Mouse (Mus musculus) megakaryocyte, embryonic 14.5 days (primary cell): ENCODE data around the gene Mettl7a2. TPM values are rescaled to one million over a fixed set of nuclear protein-coding genes. Genes with fewer than 3 reads are reported as not detected.
"Not testable (repeated sequence)": the region's sequence is repeated elsewhere in the genome, so short reads cannot be mapped to it uniquely, and the experiment has no call there.

ENCODE experiments used
- H3K27me3 ChIP-seq: replicated peaks from 2 replicates; pipeline ENCODE3; 2012; ENCODE audit warnings: inconsistent platforms
- H3K36me3 ChIP-seq: replicated peaks from 2 replicates; pipeline ENCODE3; 2012; ENCODE audit warnings: low read length, inconsistent platforms, mixed read lengths
- H3K4me1 ChIP-seq: 2 replicates; pipeline ENCODE4 v1.6.1; 2012; ENCODE audit warnings: inconsistent platforms
- H3K4me3 ChIP-seq: replicated peaks from 2 replicates; pipeline ENCODE3; 2012; ENCODE audit warnings: moderate library complexity, mild to moderate bottlenecking, inconsistent platforms
- H3K9me3 ChIP-seq: 2 replicates; pipeline ENCODE4 v1.6.1; 2012; ENCODE audit warnings: inconsistent platforms
- FLI1 ChIP-seq: IDR thresholded peaks from 2 replicates; pipeline ENCODE4 v1.6.1; 2012; ENCODE audit warnings: low read length, inconsistent platforms, mixed read lengths
- GATA1 ChIP-seq: IDR thresholded peaks from 3 replicates; pipeline ENCODE4 v1.6.1; 2012; ENCODE audit warnings: mixed read lengths, low read length, inconsistent platforms, borderline replicate concordance
- polyA plus RNA-seq: library from polyadenylated mRNA; stranded (reverse); fragments of >175 nt; gene quantifications from 2 replicates; pipeline ENCODE4 v1.2.3, GENCODE M21; 2012; ENCODE audit warnings: low replicate concordance; ENCODE audit not compliant: insufficient read depth

The Mettl7a2 gene
- polyA plus RNA-seq, 1 experiment = not detected

DNA sequence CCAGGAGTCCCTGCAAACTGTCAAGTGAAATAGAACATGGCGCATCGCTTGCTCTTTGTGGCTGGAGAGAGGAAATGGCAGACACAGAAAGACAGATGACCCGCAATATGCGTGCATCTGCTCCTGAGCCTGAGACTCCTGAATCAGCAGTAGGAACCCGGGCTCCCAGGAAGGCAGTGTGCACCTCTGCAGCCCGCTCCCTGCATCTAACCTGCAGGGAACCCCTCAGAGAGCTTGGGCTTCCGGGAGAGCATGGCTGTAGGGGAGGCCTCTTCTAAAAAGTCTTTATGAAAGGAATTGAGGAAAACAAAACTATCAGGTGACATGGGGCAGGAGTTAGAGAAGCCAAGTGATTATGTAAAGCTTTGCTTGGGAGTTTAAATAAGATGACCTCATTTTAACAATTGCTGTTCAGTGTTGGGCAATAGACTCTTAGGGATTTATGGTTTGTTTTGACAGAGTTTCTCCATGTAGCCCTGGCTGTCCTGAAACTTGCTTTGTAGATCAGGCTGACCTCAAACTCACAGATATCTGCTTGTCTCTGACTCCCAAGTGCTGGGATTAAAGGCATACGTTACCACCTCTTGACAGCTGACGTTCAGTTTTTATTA, 32.6 kb upstream of the Mettl7a2 start:
- Histone ChIP-seq H3K36me3 (no peaks in the 10 kb centered on the region), H3K4me3 (no peak overlapping the region), H3K27me3 (peaks cover 2% of the 10 kb centered on the region), H3K9me3 (no peaks in the 10 kb centered on the region), H3K4me1 (peaks cover 27% of the 10 kb centered on the region)
- no peak for TF ChIP-seq FLI1
- no peak for TF ChIP-seq GATA1

DNA sequence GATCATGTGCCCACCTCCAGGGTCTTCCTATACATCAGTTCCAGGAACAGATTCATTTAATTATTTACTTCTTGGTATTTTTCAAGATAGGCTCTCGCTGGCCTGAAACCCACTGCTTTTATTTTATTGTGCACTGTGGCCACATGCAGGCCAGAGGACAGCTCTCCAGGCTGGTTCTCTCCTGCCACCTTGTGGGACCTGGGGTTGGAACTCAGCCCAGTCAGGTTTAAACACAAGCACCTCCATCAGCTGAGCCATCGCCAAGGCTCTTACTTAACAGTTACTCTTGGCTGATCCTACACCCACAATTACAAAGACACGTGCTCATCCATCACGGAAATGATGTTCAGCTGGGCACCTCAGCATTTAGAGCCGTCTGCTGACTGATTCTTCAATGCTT, 31.9 kb upstream of the Mettl7a2 start:
- peaks cover 27% of the 10 kb centered on the region for H3K4me1 ChIP-seq
- no peak overlapping the region for H3K4me3 ChIP-seq
- peaks cover 6% of the 10 kb centered on the region for H3K27me3 ChIP-seq
- no peaks in the 10 kb centered on the region for H3K9me3 ChIP-seq
- H3K36me3 ChIP-seq = no peaks in the 10 kb centered on the region
- TF ChIP-seq FLI1 (no peak), GATA1 (no peak)

DNA sequence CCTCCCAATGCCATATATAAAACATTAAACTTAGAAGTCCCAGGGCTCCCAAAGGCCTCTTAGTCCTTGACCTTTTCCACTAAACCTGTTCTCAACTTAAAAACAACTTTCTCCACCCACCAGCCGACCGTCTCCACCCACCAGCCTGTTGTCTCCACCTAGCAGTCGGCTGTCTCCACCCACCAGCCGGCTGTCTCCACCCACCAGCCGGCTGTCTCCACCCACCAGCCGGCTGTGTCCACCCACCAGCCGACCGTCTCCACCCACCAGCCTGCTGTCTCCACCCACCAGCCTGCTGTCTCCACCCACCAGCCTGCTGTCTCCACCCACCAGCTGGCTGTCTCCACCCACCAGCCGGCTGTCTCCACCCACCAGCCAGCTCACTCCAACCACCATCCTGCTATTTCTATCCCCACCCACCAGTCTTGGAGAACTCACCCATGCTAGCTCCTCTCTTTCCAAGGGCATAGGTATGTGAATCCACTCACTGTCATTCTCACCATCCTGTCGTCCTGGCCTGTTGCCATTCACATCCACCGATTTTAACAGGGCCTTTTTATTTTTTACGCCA, 28.9 kb upstream of the Mettl7a2 start:
- no peaks in the 10 kb centered on the region for H3K9me3 ChIP-seq
- no peaks in the 10 kb centered on the region for H3K36me3 ChIP-seq
- H3K4me1 ChIP-seq = peaks cover 20% of the 10 kb centered on the region
- no peak overlapping the region for H3K4me3 ChIP-seq
- peaks cover 8% of the 10 kb centered on the region for H3K27me3 ChIP-seq
- no peak for TF ChIP-seq GATA1
- no peak for TF ChIP-seq FLI1

DNA sequence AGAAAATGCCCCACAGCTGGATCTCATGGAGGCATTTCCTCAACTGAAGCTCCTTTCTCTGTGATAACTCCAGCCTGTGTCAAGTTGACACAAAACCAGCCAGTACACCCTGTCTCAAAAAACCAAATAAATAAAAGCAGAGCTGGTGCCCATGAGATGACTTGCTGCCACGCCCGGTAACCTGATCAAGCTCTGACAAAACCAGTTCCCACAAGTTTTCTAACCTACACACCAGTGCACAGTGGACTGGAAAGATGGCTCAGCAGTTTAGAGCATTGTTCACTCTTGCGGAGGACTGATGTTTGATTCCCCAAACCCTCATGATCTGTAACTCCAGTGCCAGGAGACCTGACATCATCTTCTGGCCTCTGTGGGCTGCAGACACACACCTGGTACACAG, 27.8 kb upstream of the Mettl7a2 start:
- TF ChIP-seq FLI1 (no peak), GATA1 (no peak)
- peaks cover 12% of the 10 kb centered on the region for H3K4me1 ChIP-seq
- no peak overlapping the region for H3K4me3 ChIP-seq
- H3K36me3 ChIP-seq = no peaks in the 10 kb centered on the region
- no peaks in the 10 kb centered on the region for H3K9me3 ChIP-seq
- H3K27me3 ChIP-seq = peaks cover 8% of the 10 kb centered on the region

DNA sequence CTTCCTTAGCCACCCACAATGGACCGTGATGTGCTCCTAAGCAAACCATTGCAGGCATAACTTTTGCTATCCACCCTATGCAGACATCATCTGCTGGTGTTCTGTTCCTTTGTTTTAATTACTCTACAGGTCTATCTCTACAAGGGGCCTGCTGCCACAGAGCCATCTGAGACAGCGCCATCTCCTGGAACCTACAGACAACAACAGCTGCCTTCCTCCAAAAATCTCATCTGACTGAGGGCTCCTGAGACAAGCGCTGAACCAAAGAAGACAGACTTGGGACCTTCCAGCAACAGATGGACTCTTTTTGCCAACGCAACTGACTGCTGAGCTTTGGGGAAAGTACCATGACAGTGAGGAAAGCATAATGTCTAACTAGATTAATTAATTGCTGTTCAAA, 24.9 kb upstream of the Mettl7a2 start:
- not testable (repeated sequence) for H3K9me3 ChIP-seq, H3K27me3 ChIP-seq, H3K36me3 ChIP-seq, H3K4me3 ChIP-seq
- H3K4me1 ChIP-seq = peaks cover 13% of the 10 kb centered on the region; the same call in 1 of the 2 replicates

DNA sequence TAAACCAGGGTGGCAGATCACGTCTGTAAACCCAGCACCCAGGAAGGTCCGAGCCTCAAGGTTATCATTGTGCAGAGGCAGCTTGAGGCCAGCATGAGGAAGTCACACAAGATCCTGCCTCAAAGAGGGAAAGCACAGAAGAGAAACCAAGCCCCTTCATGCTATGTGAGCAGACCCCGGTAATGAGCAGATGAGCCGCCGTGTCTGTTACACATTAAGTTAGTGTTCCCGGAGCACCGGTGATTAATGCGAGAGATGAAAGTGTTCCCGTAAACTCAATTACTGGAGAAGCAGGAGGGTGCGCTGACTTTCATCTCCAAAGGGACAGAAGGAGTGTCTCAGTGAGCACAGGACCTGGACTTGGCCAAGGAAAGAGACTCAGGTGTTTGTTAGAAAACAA, 23.7 kb upstream of the Mettl7a2 start:
- not testable (repeated sequence) for H3K4me1 ChIP-seq, H3K27me3 ChIP-seq, H3K9me3 ChIP-seq, H3K4me3 ChIP-seq, H3K36me3 ChIP-seq

DNA sequence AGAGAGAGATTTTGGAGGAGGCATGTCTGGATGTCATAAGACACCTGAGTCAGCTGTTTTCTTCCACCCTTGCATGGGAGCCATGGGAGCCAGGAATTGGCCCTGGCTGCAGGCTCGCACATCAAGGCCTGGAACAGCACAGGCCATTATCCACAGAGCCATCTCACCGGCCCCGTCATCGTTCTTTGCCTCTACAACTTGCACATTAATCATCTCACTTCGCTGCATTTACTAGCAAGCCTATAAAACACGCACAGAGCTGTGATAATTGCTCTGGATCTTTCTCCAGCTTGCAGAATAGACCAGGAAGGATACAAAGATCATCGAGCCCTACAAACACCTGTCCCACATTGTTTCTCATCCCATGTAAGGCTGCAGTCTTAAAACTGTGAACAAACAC, 22.3 kb upstream of the Mettl7a2 start:
- Histone ChIP-seq H3K27me3 (peaks cover 4% of the 10 kb centered on the region), H3K9me3 (no peaks in the 10 kb centered on the region), H3K36me3 (no peaks in the 10 kb centered on the region), H3K4me3 (no peak overlapping the region), H3K4me1 (peaks cover 7% of the 10 kb centered on the region; the same call in 1 of the 2 replicates)
- TF ChIP-seq GATA1 (no peak), FLI1 (no peak)

DNA sequence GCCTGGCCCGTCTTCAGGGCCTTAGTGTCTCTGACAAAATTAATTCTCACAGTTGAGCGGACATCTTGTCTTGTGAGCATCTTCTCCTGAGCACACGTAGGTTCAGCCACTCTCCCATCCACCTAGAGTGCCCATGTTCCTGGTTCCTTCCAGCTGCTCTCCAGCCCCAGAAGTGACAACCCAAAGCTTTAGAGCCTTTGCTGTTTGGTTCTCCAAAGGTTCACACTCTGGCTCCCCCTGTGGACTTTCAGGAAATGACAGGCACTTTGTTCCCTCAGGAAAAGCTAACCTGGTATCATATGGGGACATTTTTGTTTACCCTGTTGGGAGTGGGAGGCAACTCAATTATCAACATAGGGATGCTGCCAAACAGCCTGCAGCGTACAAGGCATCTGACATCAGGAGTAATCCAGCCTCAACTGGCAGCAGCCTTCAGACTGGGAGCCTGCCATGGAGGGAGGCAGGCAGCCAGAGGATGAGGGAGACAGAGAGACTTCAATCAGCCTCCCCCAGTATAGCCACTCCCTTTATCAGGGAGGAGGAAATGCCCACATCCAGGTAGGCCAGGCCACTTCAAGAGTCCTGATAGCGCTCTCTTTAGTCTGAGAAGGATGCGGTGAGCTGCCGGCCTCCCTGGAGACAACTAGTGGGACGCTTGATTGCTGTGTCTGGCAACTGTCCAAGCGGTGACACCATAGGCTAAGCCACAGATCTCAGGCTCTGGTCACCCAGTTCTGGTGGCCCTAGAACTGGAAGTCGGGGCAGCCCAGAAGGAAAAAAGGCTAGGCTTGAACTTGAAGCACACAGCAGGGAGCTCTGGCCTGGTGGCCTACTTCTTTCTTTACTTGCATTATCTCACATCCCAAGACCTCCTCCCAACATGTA, 20.7 kb upstream of the Mettl7a2 start:
- H3K27me3 ChIP-seq, H3K36me3 ChIP-seq, H3K4me1 ChIP-seq, H3K9me3 ChIP-seq, H3K4me3 ChIP-seq: not testable (repeated sequence)

DNA sequence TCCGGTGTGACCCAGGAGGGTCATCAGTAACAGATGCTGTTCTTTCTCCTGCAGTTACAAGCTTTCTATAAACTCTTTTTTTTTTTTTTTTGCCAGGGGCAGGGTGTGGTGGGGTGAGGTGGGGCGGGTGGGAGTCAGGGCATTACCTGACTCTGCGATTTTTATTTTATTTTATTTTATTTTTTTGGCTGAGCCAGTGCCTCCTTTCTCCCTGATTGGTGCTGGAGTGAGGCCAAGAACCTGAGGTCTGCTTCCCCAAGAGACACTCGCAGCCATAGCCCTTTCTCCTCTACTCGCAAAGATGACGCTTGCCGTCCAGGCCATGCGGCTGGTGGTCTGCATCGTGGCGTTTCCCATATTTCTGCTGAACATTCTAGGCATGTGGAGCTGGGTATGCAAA, 18.4 kb upstream of the Mettl7a2 start, which contains the start of gene Mettl7a3:
TSS of gene Mettl7a3 (plus strand) at position 301 of the 400 bp plus-strand sequence.
- Histone ChIP-seq H3K4me1 (peaks cover 4% of the 10 kb centered on the region; the same call in 1 of the 2 replicates), H3K36me3 (no peaks in the 10 kb centered on the region), H3K27me3 (no peaks in the 10 kb centered on the region), H3K4me3 (no peak within 1 kb of the TSS), H3K9me3 (no peaks in the 10 kb centered on the region)
- TF ChIP-seq FLI1 (no peak), GATA1 (no peak)

DNA sequence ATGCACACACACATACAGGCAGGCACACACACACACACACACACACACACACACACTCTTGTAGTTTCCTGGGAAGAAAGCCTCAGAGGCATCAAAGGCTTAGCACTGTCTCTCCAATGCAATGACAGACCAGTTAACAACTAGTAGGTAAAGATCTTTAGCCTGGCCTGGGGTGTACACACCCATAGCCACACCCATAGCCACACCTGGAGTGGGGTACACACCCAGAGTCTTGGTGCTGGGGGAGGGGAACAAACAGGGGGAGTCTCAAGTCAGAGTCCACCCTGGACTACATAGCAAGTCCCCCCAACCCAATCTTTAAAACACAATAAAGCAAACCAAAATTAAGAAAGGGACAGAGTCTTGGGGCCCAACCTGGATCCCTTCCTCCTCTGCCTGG, 15.7 kb upstream of the Mettl7a2 start:
- H3K9me3 ChIP-seq = not testable (repeated sequence)

DNA sequence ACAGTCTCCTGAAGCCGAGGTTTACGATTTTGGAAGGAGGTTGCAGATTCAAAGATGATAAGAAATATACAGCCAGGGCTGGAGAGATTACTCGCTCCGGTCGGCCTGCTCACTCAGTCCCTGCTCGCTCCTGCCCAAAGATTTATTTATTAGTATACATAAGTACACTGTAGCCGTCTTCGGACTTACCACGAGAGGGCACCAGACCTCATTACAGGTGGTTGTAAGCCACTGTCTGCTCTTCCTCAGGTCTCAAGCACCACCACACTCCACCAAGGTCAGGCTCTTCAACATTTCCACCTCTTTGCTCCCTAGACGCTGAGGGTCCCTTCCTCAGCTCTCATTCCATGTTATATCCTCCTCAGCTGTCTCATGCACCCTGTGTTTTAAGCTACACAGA, 15.2 kb upstream of the Mettl7a2 start:
- H3K4me3 ChIP-seq, H3K9me3 ChIP-seq, H3K27me3 ChIP-seq, H3K36me3 ChIP-seq, H3K4me1 ChIP-seq: not testable (repeated sequence)

More for the DNA sequence above, 15.7 kb upstream of the Mettl7a2 start:
- H3K4me3 ChIP-seq, H3K27me3 ChIP-seq, H3K4me1 ChIP-seq, H3K36me3 ChIP-seq: not testable (repeated sequence)

DNA sequence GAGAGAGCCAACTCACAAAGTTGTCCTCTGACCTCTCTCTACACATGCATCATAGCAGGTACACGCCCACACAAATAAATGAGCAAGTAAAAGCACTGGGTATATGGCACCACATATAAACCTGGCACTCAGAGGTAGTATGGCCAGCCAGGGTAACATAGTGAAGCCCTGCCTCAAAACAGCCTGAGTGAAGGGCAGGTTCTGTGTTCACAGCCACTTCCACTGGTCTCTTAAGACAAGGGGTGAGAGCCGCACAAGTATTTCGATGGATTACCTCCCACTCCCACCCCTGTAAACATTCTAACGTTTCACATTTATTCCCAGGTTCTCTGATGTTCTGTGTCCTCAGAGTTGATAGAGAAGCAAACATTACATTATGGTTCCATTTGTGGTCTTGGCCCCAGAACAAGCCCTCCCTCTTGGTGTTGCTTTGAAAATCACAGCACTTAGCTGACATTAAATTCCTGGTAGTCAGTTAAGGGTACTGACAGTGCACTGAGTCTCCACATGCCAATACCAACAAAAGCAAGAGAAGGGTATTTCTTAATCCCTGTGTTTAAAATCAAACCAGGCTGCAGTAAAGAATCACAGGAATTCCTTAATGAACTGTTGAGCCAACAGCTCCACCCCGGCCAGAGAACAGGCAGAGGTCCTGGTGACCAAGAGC, 11.6 kb upstream of the Mettl7a2 start:
- not testable (repeated sequence) for H3K27me3 ChIP-seq, H3K9me3 ChIP-seq, H3K4me1 ChIP-seq, H3K36me3 ChIP-seq, H3K4me3 ChIP-seq
